ENCODE assay signal across 23 mouse cellular contexts in the genomic region with DNA sequence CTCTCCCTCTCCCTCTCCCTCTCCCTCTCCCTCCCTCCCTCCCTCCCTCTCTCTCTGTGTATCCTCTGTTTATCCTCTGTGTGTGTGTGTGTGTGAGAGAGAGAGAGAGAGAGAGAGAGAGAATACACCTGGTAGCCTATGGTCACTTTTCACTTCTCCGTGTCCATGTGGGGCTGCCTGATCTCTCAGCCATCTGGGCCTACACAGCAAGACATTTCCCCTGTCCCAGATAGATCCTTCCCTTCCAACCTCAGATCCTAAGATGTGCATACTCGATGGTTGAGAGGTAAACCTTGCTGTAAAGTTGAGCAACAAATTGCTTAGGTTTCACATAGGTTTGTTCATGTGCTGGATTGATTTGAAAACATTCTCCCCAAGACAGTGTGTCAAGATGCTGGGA.
"Had no signal": no experiment of that assay in that cellular context is flagged by ENCODE, and none has a peak within 500 bp of the region (broad histone marks: within the 10 kb centered on the region; RNA-seq: fewer than 3 reads in every experiment).

No protein-coding gene starts in this region.

- H3K27me3 ChIP-seq: kidney, embryonic 15.5 days; limb, embryonic 13.5 days; liver, embryonic 12.5 days; liver, embryonic 15.5 days; lung, embryonic 15.5 days; midbrain, embryonic 15.5 days; neural tube, embryonic 12.5 days; neural tube, embryonic 15.5 days had no signal

- ATAC-seq: liver, embryonic 12.5 days; midbrain, embryonic 15.5 days had no signal

- H3K4me1 ChIP-seq: kidney, embryonic 15.5 days; limb, embryonic 13.5 days; liver, embryonic 15.5 days had no signal

- H3K36me3 ChIP-seq: kidney, embryonic 15.5 days; limb, embryonic 10.5 days; limb, embryonic 13.5 days; liver, embryonic 12.5 days; liver, embryonic 15.5 days; lung, embryonic 15.5 days; midbrain, embryonic 15.5 days; neural tube, embryonic 12.5 days; neural tube, embryonic 15.5 days had no signal

- H3K4me2 ChIP-seq: kidney, embryonic 15.5 days; limb, embryonic 13.5 days; liver, embryonic 12.5 days; liver, embryonic 15.5 days; lung, embryonic 15.5 days; midbrain, embryonic 11.5 days; midbrain, embryonic 15.5 days; neural tube, embryonic 12.5 days; neural tube, embryonic 15.5 days had no signal

- H3K9ac ChIP-seq: kidney, embryonic 15.5 days; limb, embryonic 13.5 days; liver, embryonic 12.5 days; liver, embryonic 15.5 days; lung, embryonic 15.5 days; midbrain, embryonic 15.5 days; neural tube, embryonic 12.5 days; neural tube, embryonic 15.5 days had no signal

- H3K9me3 ChIP-seq: kidney, embryonic 15.5 days; limb, embryonic 10.5 days; limb, embryonic 13.5 days; liver, embryonic 12.5 days; liver, embryonic 15.5 days; lung, embryonic 15.5 days; midbrain, embryonic 15.5 days; neural tube, embryonic 12.5 days; neural tube, embryonic 15.5 days had no signal

- H3K4me3 ChIP-seq: kidney, embryonic 15.5 days; limb, embryonic 10.5 days; limb, embryonic 13.5 days; liver, embryonic 12.5 days; liver, embryonic 15.5 days; lung, embryonic 15.5 days; midbrain, embryonic 15.5 days; neural tube, embryonic 12.5 days; neural tube, embryonic 15.5 days had no signal

- H3K27ac ChIP-seq: kidney, embryonic 15.5 days; limb, embryonic 10.5 days; limb, embryonic 13.5 days; liver, embryonic 12.5 days; liver, embryonic 15.5 days; lung, embryonic 15.5 days; midbrain, embryonic 15.5 days; neural tube, embryonic 12.5 days; neural tube, embryonic 15.5 days; stomach, postnatal 0 days had no signal

- DNase-seq: kidney, postnatal 10 days; kidney, postnatal 36 days; liver; lung, adult 18-20 months; lung, postnatal 10 days; lung, postnatal 4 days; right cerebral cortex, adult 18-20 months; right cerebral cortex, postnatal 14 days; right cerebral cortex, postnatal 4 days; thymus, adult 2 months; thymus, postnatal 14 days; thymus, postnatal 4 days had no signal
